Mouse (Mus musculus) neural tube, embryonic 15.5 days (tissue): Measurements from ENCODE around the gene Tmem221. TPM values are rescaled to one million over a fixed set of nuclear protein-coding genes. Genes with fewer than 3 reads are reported as not detected.

Source experiments
- ATAC-seq: fragments of 200-750 bp; cut with Nextera tagmentation; 2 replicates; pipeline ENCODE4 v1.8.0; 2017; ENCODE audit warnings: mild to moderate bottlenecking, moderate TSS enrichment, moderate library complexity; ENCODE audit not compliant: low FRiP score
- H3K27ac ChIP-seq: fragments of 300-500 bp; sonication (generic); replicated peaks from 2 replicates; pipeline ENCODE4 v1.5.1; 2015; ENCODE audit warnings: mild to moderate bottlenecking, inconsistent platforms
- H3K27me3 ChIP-seq: fragments of 300-500 bp; sonication (generic); replicated peaks from 2 replicates; pipeline ENCODE4 v1.6.1; 2015; ENCODE audit warnings: inconsistent platforms
- H3K36me3 ChIP-seq: fragments of 300-500 bp; sonication (generic); 2 replicates; pipeline ENCODE4 v1.6.1; 2015; ENCODE audit warnings: inconsistent platforms
- H3K4me1 ChIP-seq: fragments of 300-500 bp; sonication (generic); 2 replicates; pipeline ENCODE4 v1.6.1; 2015; ENCODE audit warnings: inconsistent platforms
- H3K4me2 ChIP-seq: fragments of 300-500 bp; sonication (generic); 2 replicates; pipeline ENCODE4 v1.6.1; 2015; ENCODE audit warnings: inconsistent platforms, mild to moderate bottlenecking, moderate library complexity
- H3K4me3 ChIP-seq: fragments of 300-500 bp; sonication (generic); replicated peaks from 2 replicates; pipeline ENCODE4 v1.5.1; 2015; ENCODE audit warnings: mild to moderate bottlenecking, inconsistent platforms
- H3K9ac ChIP-seq: fragments of 300-500 bp; sonication (generic); replicated peaks from 2 replicates; pipeline ENCODE4 v1.6.1; 2015; ENCODE audit warnings: mild to moderate bottlenecking, inconsistent platforms
- H3K9me3 ChIP-seq: fragments of 300-500 bp; sonication (generic); replicated peaks from 2 replicates; pipeline ENCODE4 v1.6.1; 2016; ENCODE audit warnings: inconsistent platforms
- WGBS: fragments of 180-500 bp; shearing (Covaris S2); methylation state at CpG from one replicate; pipeline ENCODE4 v1.1.7; 2015; ENCODE audit warnings: mixed read lengths; 5-methylcytosine and 5-hydroxymethylcytosine counted together
- polyA plus RNA-seq: library from polyadenylated mRNA; unstranded; fragments of >200 nt; fragmentation: Nextera tagmentation; extraction: Ambion mirVana; gene quantifications from 2 replicates; pipeline ENCODE4 v1.2.1, GENCODE M21; 2015

Gene Tmem221
- polyA plus RNA-seq, result 0.15 and 0.95 TPM in 2 replicates

GRCm38 (mm10) chr8:71558071-71558957, at the start of gene Tmem221:
Tmem221 (minus strand) TSS chr8:71558871.
- H3K36me3 ChIP-seq, result no peaks in the 10 kb centered on the region
- WGBS, result 4% methylated on average over 70 of the region's 70 CpGs
- no peaks in the 10 kb centered on the region for H3K9me3 ChIP-seq
- ATAC-seq, result no peak
- H3K9ac ChIP-seq, result no peak within 1 kb of the TSS
- peaks cover 19% of the 10 kb centered on the region for H3K4me1 ChIP-seq
- H3K4me2 ChIP-seq, result peak within 1 kb of the TSS; percentile 49
- H3K4me3 ChIP-seq, result peak within 1 kb of the TSS; percentile 17
- peaks cover 82% of the 10 kb centered on the region for H3K27me3 ChIP-seq
- no peak within 1 kb of the TSS for H3K27ac ChIP-seq

GRCm38 (mm10) chr8:71604021-71604420, 45.4 kb upstream of the Tmem221 start:
- Histone ChIP-seq H3K9ac (no peak overlapping the region), H3K9me3 (no peaks in the 10 kb centered on the region), H3K4me2 (no peak overlapping the region), H3K4me3 (no peak overlapping the region), H3K36me3 (peaks cover 12% of the 10 kb centered on the region), H3K27me3 (peaks cover 44% of the 10 kb centered on the region), H3K4me1 (peaks cover 16% of the 10 kb centered on the region), H3K27ac (no peak overlapping the region)
- WGBS, result 52% methylated on average over 7 of the region's 7 CpGs
- no peak for ATAC-seq

GRCm38 (mm10) chr8:71602666-71603334, 44.1 kb upstream of the Tmem221 start:
- H3K4me1 ChIP-seq, result peaks cover 16% of the 10 kb centered on the region
- peak; percentile 83 for ATAC-seq
- H3K9ac ChIP-seq, result peak overlapping the region; percentile 43
- peak overlapping the region; percentile 60 for H3K4me2 ChIP-seq
- peaks cover 14% of the 10 kb centered on the region for H3K36me3 ChIP-seq
- peak overlapping the region; percentile 42 for H3K4me3 ChIP-seq
- peaks cover 44% of the 10 kb centered on the region for H3K27me3 ChIP-seq
- no peaks in the 10 kb centered on the region for H3K9me3 ChIP-seq
- 3% methylated on average over 32 of the region's 32 CpGs for WGBS
- H3K27ac ChIP-seq, result peak overlapping the region; percentile 71

- peak; percentile 71 for ATAC-seq
- WGBS, result 3% methylated on average over 65 of the region's 65 CpGs
Measured at GRCm38 (mm10) chr8:71601939-71602665, 43.4 kb upstream of the Tmem221 start.

GRCm38 (mm10) chr8:71598841-71599240, 40.2 kb upstream of the Tmem221 start:
- Histone ChIP-seq H3K27me3 (peaks cover 40% of the 10 kb centered on the region), H3K4me1 (peaks cover 35% of the 10 kb centered on the region), H3K36me3 (peaks cover 6% of the 10 kb centered on the region), H3K4me3 (no peak overlapping the region), H3K4me2 (no peak overlapping the region), H3K27ac (no peak overlapping the region), H3K9ac (no peak overlapping the region), H3K9me3 (no peaks in the 10 kb centered on the region)
- 94% methylated on average over 5 of the region's 5 CpGs for WGBS
- no peak for ATAC-seq

More at GRCm38 (mm10) chr8:71601939-71602665, 43.4 kb upstream of the Tmem221 start:
- Histone ChIP-seq H3K4me2 (peak overlapping the region; percentile 60), H3K9me3 (no peaks in the 10 kb centered on the region), H3K27ac (peak overlapping the region; percentile 71), H3K36me3 (peaks cover 14% of the 10 kb centered on the region), H3K4me3 (peak overlapping the region; percentile 42), H3K4me1 (peaks cover 16% of the 10 kb centered on the region), H3K9ac (peak overlapping the region; percentile 43), H3K27me3 (peaks cover 44% of the 10 kb centered on the region)

GRCm38 (mm10) chr8:71598375-71598774, 39.7 kb upstream of the Tmem221 start:
- H3K27ac ChIP-seq, result no peak overlapping the region
- H3K9me3 ChIP-seq, result no peaks in the 10 kb centered on the region
- no peak overlapping the region for H3K9ac ChIP-seq
- H3K4me2 ChIP-seq, result no peak overlapping the region
- ATAC-seq, result no peak
- H3K27me3 ChIP-seq, result peaks cover 35% of the 10 kb centered on the region
- peaks cover 39% of the 10 kb centered on the region for H3K4me1 ChIP-seq
- no peak overlapping the region for H3K4me3 ChIP-seq
- peaks cover 6% of the 10 kb centered on the region for H3K36me3 ChIP-seq

- peaks cover 26% of the 10 kb centered on the region for H3K27me3 ChIP-seq
- H3K36me3 ChIP-seq, result peaks cover 6% of the 10 kb centered on the region
- no peak within 1 kb of the TSS for H3K27ac ChIP-seq
- H3K9me3 ChIP-seq, result no peaks in the 10 kb centered on the region
- WGBS, result 66% methylated on average over 3 of the region's 3 CpGs
- H3K4me2 ChIP-seq, result no peak within 1 kb of the TSS
- H3K9ac ChIP-seq, result no peak within 1 kb of the TSS
- peaks cover 39% of the 10 kb centered on the region for H3K4me1 ChIP-seq
- ATAC-seq, result no peak
- no peak within 1 kb of the TSS for H3K4me3 ChIP-seq
Measured at GRCm38 (mm10) chr8:71597451-71597850, 38.8 kb upstream of the Tmem221 start, which contains the start of gene Fam129c. Fam129c (plus strand) TSS chr8:71597648.

- no peak overlapping the region for H3K9ac ChIP-seq
- no peak for ATAC-seq
- peaks cover 33% of the 10 kb centered on the region for H3K4me1 ChIP-seq
- WGBS, result 83% methylated on average over 4 of the region's 4 CpGs
- H3K4me2 ChIP-seq, result no peak overlapping the region
- H3K27me3 ChIP-seq, result peaks cover 20% of the 10 kb centered on the region
- H3K9me3 ChIP-seq, result no peaks in the 10 kb centered on the region
- H3K4me3 ChIP-seq, result no peak overlapping the region
- peaks cover 6% of the 10 kb centered on the region for H3K36me3 ChIP-seq
- H3K27ac ChIP-seq, result no peak overlapping the region
Measured at GRCm38 (mm10) chr8:71596798-71597197, 38.1 kb upstream of the Tmem221 start.

- Histone ChIP-seq H3K4me2 (peak overlapping the region; percentile 39; the same call in 1 of the 2 replicates), H3K4me3 (no peak overlapping the region), H3K9ac (no peak overlapping the region), H3K27me3 (peaks cover 16% of the 10 kb centered on the region), H3K4me1 (peaks cover 33% of the 10 kb centered on the region), H3K27ac (no peak overlapping the region), H3K36me3 (peaks cover 6% of the 10 kb centered on the region), H3K9me3 (no peaks in the 10 kb centered on the region)
- no peak for ATAC-seq
- 63% methylated on average over 6 of the region's 6 CpGs for WGBS
Measured at GRCm38 (mm10) chr8:71596384-71596783, 37.7 kb upstream of the Tmem221 start.

- Histone ChIP-seq H3K36me3 (peaks cover 6% of the 10 kb centered on the region), H3K9me3 (no peaks in the 10 kb centered on the region), H3K4me1 (peaks cover 37% of the 10 kb centered on the region), H3K27ac (no peak overlapping the region), H3K9ac (0 out of 2 replicates have a peak overlapping the region, but pooled peaks have one; percentile 23), H3K27me3 (peaks cover 11% of the 10 kb centered on the region), H3K4me3 (no peak overlapping the region), H3K4me2 (peak overlapping the region; percentile 39)
- ATAC-seq, result peak; percentile 2; the same call in 1 of the 2 replicates
- 8% methylated on average over 27 of the region's 27 CpGs for WGBS
Measured at GRCm38 (mm10) chr8:71595862-71596261, 37.2 kb upstream of the Tmem221 start.

- Histone ChIP-seq H3K9ac (no peak overlapping the region), H3K4me3 (no peak overlapping the region), H3K36me3 (peaks cover 4% of the 10 kb centered on the region), H3K27me3 (0 out of 2 replicates have a peak, but pooled peaks cover under 1% of the 10 kb centered on the region), H3K9me3 (no peaks in the 10 kb centered on the region), H3K4me2 (no peak overlapping the region), H3K4me1 (peaks cover 47% of the 10 kb centered on the region), H3K27ac (no peak overlapping the region)
- WGBS, result 99% methylated on average over 4 of the region's 4 CpGs
- no peak for ATAC-seq
Measured at GRCm38 (mm10) chr8:71594324-71594722, 35.7 kb upstream of the Tmem221 start.
